Mouse (Mus musculus) central nervous system, embryonic 14 days (tissue): ENCODE data around the gene Aqp8. TPM values are rescaled to one million over a fixed set of nuclear protein-coding genes. Genes with fewer than 3 reads are reported as not detected.

Experiments used
- polyA plus RNA-seq: library from polyadenylated mRNA; depleted of rRNA; stranded (reverse); fragments of >200 nt; gene quantifications from 2 replicates; pipeline ENCODE4 v1.2.3, GENCODE M21; 2012; rRNA removed

The Aqp8 gene
- polyA plus RNA-seq: not detected in 2 replicates

GRCm38 (mm10) chr7:123462070-123462501 lies at the start of gene Aqp8:
Gene Aqp8, plus strand, starts transcription at chr7:123462291.

GRCm38 (mm10) chr7:123500239-123501219 lies 38.4 kb downstream of the Aqp8 start, which contains the start of gene Zkscan2:
Gene Zkscan2, minus strand, starts transcription at chr7:123500449.

Other genes with a start within 250 kb of the Aqp8 start
- gene Slc5a11, start 247.5 kb upstream of the Aqp8 start, polyA plus RNA-seq: 0.18 and 0.21 TPM in 2 replicates
- 63.2 and 65.5 TPM in 2 replicates for gene Lcmt1, start 92.5 kb upstream of the Aqp8 start, polyA plus RNA-seq
- 22.4 and 26.0 TPM in 2 replicates for gene Arhgap17, start 92.4 kb upstream of the Aqp8 start, polyA plus RNA-seq
- 26.0 and 26.1 TPM in 2 replicates for gene Zkscan2, start 38.2 kb downstream of the Aqp8 start, polyA plus RNA-seq